Mouse (Mus musculus): ENCODE results near the gene Ntsr2. TPM values are rescaled to one million over a fixed set of nuclear protein-coding genes. Genes with fewer than 3 reads are reported as not detected.
A peak's percentile ranks its signal among the peaks of the same experiment; 100 is the strongest.

The Ntsr2 gene
- 0.34 and 0.63 TPM in 2 replicates for polyA plus RNA-seq (2015; fragmentation: Nextera tagmentation; extraction: Ambion mirVana)

DNA sequence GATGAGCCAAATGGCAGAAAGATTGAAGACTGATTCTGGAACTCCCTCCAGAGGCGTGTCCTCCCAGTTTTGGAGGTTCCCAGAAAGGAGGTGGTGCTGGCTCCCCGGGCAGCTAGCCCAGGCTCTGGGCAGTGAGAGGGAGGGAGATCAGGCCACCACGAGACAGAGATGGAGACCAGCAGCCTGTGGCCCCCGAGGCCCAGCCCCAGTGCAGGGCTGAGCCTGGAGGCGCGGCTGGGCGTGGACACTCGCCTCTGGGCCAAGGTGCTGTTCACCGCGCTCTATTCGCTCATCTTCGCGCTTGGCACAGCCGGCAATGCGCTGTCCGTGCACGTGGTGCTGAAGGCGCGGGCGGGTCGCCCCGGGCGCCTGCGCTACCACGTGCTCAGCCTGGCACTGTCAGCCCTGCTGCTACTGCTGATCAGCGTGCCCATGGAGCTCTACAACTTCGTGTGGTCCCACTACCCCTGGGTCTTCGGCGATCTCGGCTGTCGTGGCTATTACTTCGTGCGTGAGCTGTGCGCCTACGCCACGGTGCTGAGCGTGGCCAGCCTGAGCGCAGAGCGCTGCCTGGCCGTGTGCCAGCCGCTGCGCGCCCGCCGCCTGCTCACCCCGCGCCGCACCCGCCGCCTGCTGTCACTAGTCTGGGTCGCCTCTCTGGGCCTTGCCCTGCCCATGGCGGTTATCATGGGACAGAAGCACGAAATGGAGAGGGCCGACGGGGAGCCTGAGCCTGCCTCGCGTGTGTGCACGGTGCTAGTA lies at the start of gene Ntsr2:
Gene Ntsr2, plus strand, starts transcription at position 51 of the 762 bp plus-strand sequence.
- Histone ChIP-seq H3K9ac (replicated peaks; ENCODE audit: low read length) (no peak within 1 kb of the TSS), H3K4me2 (replicated peaks; ENCODE audit: low read depth, low read length) (peak within 1 kb of the TSS; percentile 50), H3K27ac (ENCODE audit: low read length) (no peak within 1 kb of the TSS), H3K4me3 (ENCODE audit: low read length) (peak within 1 kb of the TSS; percentile 24), H3K36me3 (ENCODE audit: insufficient read depth, low read length) (no peaks in the 10 kb centered on the region), H3K9me3 (ENCODE audit: low read length) (no peaks in the 10 kb centered on the region), H3K27me3 (ENCODE audit: insufficient read depth, low read length) (peaks cover 30% of the 10 kb centered on the region), H3K4me1 (ENCODE audit: insufficient read depth, low read length) (peaks cover 3% of the 10 kb centered on the region; the same call in 1 of the 2 replicates)
- ATAC-seq (ENCODE audit: low FRiP score, low TSS enrichment), result peak; percentile 91
- WGBS, result 5% methylated on average over 58 of the region's 58 CpGs

DNA sequence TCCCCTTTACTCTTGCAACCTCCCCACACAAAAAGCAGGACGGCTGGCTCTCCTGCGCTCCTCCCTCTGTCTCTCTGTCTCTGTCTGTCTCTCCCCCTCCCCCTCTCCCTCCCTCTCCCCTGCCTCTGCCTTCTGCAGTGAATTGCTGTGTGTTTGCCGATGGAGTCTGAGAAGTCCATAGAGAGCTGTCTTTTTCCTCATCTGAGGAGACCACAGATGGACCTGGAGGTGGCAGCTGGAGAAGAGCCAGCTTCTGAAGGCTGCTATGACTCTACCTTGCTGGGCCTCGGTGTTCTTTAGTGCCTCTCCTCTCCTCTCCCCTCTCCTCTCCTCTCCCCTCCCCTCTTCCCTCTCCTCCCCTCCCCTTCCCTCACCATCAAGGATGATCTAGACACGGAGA lies 47.6 kb upstream of the Ntsr2 start:
- no peaks in the 10 kb centered on the region for H3K4me1 ChIP-seq (ENCODE audit: insufficient read depth, low read length)
- no peaks in the 10 kb centered on the region for H3K36me3 ChIP-seq (ENCODE audit: insufficient read depth, low read length)
- no peak overlapping the region for H3K4me3 ChIP-seq (ENCODE audit: low read length)
- ATAC-seq (ENCODE audit: low FRiP score, low TSS enrichment), result no peak
- no peak overlapping the region for H3K27ac ChIP-seq (ENCODE audit: low read length)
- no peak overlapping the region for H3K4me2 ChIP-seq (replicated peaks; ENCODE audit: low read depth, low read length)
- H3K9ac ChIP-seq (replicated peaks; ENCODE audit: low read length), result no peak overlapping the region
- 70% methylated on average over 5 of the region's 5 CpGs for WGBS
- H3K27me3 ChIP-seq (ENCODE audit: insufficient read depth, low read length), result no peaks in the 10 kb centered on the region
- peaks cover 5% of the 10 kb centered on the region; the same call in 1 of the 2 replicates for H3K9me3 ChIP-seq (ENCODE audit: low read length)

DNA sequence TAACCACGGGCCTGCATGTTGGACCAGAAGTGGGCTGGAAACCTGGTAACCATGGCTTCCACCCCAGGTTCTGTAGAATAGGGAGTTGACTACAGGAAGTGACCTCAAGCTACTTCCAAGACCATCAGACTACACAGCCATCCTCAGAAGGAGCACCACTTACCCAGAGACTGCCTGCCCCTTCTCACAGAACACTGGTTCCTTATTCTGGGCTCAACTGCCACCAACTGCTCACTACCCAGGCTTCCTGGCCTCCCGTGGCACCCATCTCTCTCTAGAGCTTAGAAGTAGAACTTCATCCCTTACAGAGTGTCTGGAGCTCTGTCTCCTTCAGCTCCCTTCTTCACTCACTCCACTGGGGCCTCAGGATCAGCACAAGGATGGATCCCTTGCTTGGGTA lies 42.2 kb upstream of the Ntsr2 start, which contains the start of gene Lpin1:
Gene Lpin1, minus strand, starts transcription at position 31 of the 400 bp plus-strand sequence.
- Histone ChIP-seq H3K4me1 (ENCODE audit: insufficient read depth, low read length) (0 out of 2 replicates have a peak, but pooled peaks cover 4% of the 10 kb centered on the region), H3K27ac (ENCODE audit: low read length) (no peak within 1 kb of the TSS), H3K4me3 (ENCODE audit: low read length) (no peak within 1 kb of the TSS), H3K4me2 (replicated peaks; ENCODE audit: low read depth, low read length) (no peak within 1 kb of the TSS), H3K9ac (replicated peaks; ENCODE audit: low read length) (no peak within 1 kb of the TSS), H3K9me3 (ENCODE audit: low read length) (peaks cover 5% of the 10 kb centered on the region; the same call in 1 of the 2 replicates), H3K27me3 (ENCODE audit: insufficient read depth, low read length) (no peaks in the 10 kb centered on the region), H3K36me3 (ENCODE audit: insufficient read depth, low read length) (no peaks in the 10 kb centered on the region)
- WGBS, result 83% methylated on average over 2 of the region's 2 CpGs
- no peak for ATAC-seq (ENCODE audit: low FRiP score, low TSS enrichment)

DNA sequence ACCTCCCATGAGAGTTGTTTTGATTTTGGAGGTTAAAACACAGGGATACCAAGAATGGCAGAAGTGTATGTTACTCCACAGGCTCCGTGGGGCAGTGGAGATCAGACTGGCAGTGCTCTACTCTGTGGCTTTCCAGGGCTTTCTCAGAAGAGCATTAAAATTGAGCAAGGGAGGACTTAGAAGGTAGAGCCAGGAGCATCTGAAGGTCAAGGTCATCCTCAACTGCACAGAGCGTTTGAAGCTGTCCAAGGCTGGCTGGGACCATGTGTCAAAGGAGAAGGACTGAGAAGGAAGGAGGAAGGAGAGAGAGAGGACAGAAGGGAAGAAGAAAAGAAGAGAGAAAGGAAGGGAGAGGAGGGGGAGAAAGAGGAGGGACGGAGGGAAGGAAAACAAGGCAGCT lies 38.6 kb upstream of the Ntsr2 start:
- H3K4me3 ChIP-seq (ENCODE audit: low read length), result no peak overlapping the region
- H3K27ac ChIP-seq (ENCODE audit: low read length), result no peak overlapping the region
- ATAC-seq (ENCODE audit: low FRiP score, low TSS enrichment), result no peak
- peaks cover 5% of the 10 kb centered on the region; the same call in 1 of the 2 replicates for H3K9me3 ChIP-seq (ENCODE audit: low read length)
- peaks cover 17% of the 10 kb centered on the region for H3K4me1 ChIP-seq (ENCODE audit: insufficient read depth, low read length)
- 41% methylated on average over 3 of the region's 3 CpGs for WGBS
- no peaks in the 10 kb centered on the region for H3K36me3 ChIP-seq (ENCODE audit: insufficient read depth, low read length)
- no peaks in the 10 kb centered on the region for H3K27me3 ChIP-seq (ENCODE audit: insufficient read depth, low read length)
- H3K4me2 ChIP-seq (replicated peaks; ENCODE audit: low read depth, low read length), result no peak overlapping the region
- no peak overlapping the region for H3K9ac ChIP-seq (replicated peaks; ENCODE audit: low read length)

DNA sequence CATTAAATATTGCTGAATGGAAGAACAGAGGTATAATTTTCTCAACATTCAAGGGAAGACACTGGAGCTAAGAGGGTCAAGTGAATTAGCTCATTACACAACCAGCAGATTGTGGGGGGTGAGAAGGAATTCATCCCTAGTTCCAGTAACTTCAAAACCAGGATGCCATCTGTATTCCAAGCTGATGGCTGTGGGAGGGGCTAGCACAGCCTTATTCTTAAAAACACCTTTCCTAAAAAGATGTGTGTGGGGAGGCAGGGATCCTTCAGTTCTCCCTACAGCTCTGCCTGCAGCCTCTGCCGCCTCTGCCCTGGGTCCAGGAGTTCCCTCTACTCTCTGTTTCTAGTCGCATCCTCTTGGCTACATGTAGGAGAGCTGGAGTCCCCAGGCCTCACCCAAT lies 37.4 kb upstream of the Ntsr2 start:
- no peak for ATAC-seq (ENCODE audit: low FRiP score, low TSS enrichment)
- Histone ChIP-seq H3K27ac (ENCODE audit: low read length) (no peak overlapping the region), H3K36me3 (ENCODE audit: insufficient read depth, low read length) (no peaks in the 10 kb centered on the region), H3K4me2 (replicated peaks; ENCODE audit: low read depth, low read length) (no peak overlapping the region), H3K9me3 (ENCODE audit: low read length) (no peaks in the 10 kb centered on the region), H3K4me3 (ENCODE audit: low read length) (no peak overlapping the region), H3K9ac (replicated peaks; ENCODE audit: low read length) (no peak overlapping the region), H3K4me1 (ENCODE audit: insufficient read depth, low read length) (peaks cover 17% of the 10 kb centered on the region), H3K27me3 (ENCODE audit: insufficient read depth, low read length) (no peaks in the 10 kb centered on the region)
- WGBS, result 90% methylated on average over 2 of the region's 2 CpGs

- ATAC-seq (ENCODE audit: low FRiP score, low TSS enrichment), result peak; percentile 91
- Histone ChIP-seq H3K4me2 (replicated peaks; ENCODE audit: low read depth, low read length) (no peak overlapping the region), H3K4me3 (ENCODE audit: low read length) (no peak overlapping the region), H3K9ac (replicated peaks; ENCODE audit: low read length) (no peak overlapping the region), H3K27me3 (ENCODE audit: insufficient read depth, low read length) (no peaks in the 10 kb centered on the region), H3K36me3 (ENCODE audit: insufficient read depth, low read length) (no peaks in the 10 kb centered on the region), H3K4me1 (ENCODE audit: insufficient read depth, low read length) (peaks cover 17% of the 10 kb centered on the region), H3K27ac (ENCODE audit: low read length) (no peak overlapping the region), H3K9me3 (ENCODE audit: low read length) (no peaks in the 10 kb centered on the region)
- 16% methylated on average over 12 of the region's 12 CpGs for WGBS
These were observed 34.5 kb upstream of the Ntsr2 start for GRCm38 (mm10) chr12:16618512-16619274.

DNA sequence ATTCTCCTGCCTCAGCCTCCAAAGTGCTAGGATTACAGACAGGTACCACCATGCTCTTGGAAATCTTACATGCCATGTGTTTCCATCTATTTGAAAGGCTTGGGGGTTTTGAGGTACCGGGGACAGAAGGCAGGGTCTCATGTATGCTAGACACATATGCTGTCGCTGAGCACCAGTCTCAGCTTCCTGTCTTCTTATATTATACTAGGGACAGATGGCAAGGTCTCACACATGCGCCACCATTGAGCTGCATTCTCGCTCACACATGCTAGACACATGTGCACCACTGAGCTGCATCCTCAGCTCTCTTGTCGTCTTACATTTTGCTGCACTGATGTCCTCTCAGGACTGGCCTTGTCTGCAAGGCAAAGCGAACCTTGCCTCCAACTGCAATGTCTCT lies 33.7 kb upstream of the Ntsr2 start:
- Histone ChIP-seq H3K36me3 (ENCODE audit: insufficient read depth, low read length) (no peaks in the 10 kb centered on the region), H3K4me2 (replicated peaks; ENCODE audit: low read depth, low read length) (no peak overlapping the region), H3K9ac (replicated peaks; ENCODE audit: low read length) (no peak overlapping the region), H3K27ac (ENCODE audit: low read length) (no peak overlapping the region), H3K9me3 (ENCODE audit: low read length) (no peaks in the 10 kb centered on the region), H3K27me3 (ENCODE audit: insufficient read depth, low read length) (no peaks in the 10 kb centered on the region), H3K4me1 (ENCODE audit: insufficient read depth, low read length) (peaks cover 16% of the 10 kb centered on the region), H3K4me3 (ENCODE audit: low read length) (no peak overlapping the region)
- no peak for ATAC-seq (ENCODE audit: low FRiP score, low TSS enrichment)
- 89% methylated on average over 6 of the region's 6 CpGs for WGBS

GRCm38 (mm10) chr12:16620230-16620629 lies 33.0 kb upstream of the Ntsr2 start:
- Histone ChIP-seq H3K4me2 (replicated peaks; ENCODE audit: low read depth, low read length) (no peak overlapping the region), H3K27me3 (ENCODE audit: insufficient read depth, low read length) (no peaks in the 10 kb centered on the region), H3K27ac (ENCODE audit: low read length) (no peak overlapping the region), H3K4me1 (ENCODE audit: insufficient read depth, low read length) (peaks cover 14% of the 10 kb centered on the region), H3K9ac (replicated peaks; ENCODE audit: low read length) (no peak overlapping the region), H3K36me3 (ENCODE audit: insufficient read depth, low read length) (no peaks in the 10 kb centered on the region), H3K4me3 (ENCODE audit: low read length) (no peak overlapping the region), H3K9me3 (ENCODE audit: low read length) (no peaks in the 10 kb centered on the region)
- no peak for ATAC-seq (ENCODE audit: low FRiP score, low TSS enrichment)
- 83% methylated on average over 3 of the region's 3 CpGs for WGBS

DNA sequence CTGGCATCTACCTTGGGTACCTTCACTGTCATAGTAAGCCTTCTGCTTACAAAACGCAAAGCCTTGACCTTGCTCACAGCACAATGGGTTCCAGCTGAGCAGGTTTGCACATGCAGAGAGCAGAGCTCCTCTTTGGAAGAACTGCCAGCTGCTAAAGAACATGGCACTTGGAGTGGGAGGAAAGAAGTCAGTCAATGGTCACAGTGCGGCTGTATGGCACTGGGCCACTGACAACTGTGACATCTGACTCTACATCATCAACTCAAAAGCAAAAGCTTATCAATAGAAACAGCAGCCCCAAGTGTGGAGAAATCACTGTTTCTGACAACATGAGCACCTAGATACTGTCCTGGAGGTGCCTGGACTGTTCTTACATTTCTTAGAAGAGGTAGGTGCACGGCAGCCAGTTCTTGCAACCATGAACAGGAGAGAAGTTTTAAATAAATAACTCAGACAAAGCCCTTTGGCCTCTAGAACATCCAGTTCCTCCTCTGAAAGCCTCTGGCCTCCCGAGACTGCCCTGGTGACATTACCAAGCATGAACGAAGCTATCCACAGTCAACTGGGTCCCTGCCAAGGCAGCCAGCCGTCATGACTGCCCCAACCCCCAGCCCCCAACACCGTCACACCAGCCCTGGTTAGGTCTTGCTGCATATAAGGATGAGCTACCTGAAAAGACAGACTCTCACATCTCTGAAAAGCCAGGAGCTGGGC lies 22.9 kb upstream of the Ntsr2 start:
- Histone ChIP-seq H3K27me3 (ENCODE audit: insufficient read depth, low read length) (no peaks in the 10 kb centered on the region), H3K4me2 (replicated peaks; ENCODE audit: low read depth, low read length) (no peak overlapping the region), H3K9me3 (ENCODE audit: low read length) (no peaks in the 10 kb centered on the region), H3K9ac (replicated peaks; ENCODE audit: low read length) (no peak overlapping the region), H3K4me3 (ENCODE audit: low read length) (no peak overlapping the region), H3K36me3 (ENCODE audit: insufficient read depth, low read length) (no peaks in the 10 kb centered on the region), H3K27ac (ENCODE audit: low read length) (no peak overlapping the region), H3K4me1 (ENCODE audit: insufficient read depth, low read length) (no peaks in the 10 kb centered on the region)
- peak; percentile 69; the same call in 1 of the 2 replicates for ATAC-seq (ENCODE audit: low FRiP score, low TSS enrichment)
- WGBS, result 47% methylated on average over 7 of the region's 7 CpGs

Data from kidney, embryonic 16.5 days (tissue).